Mouse (Mus musculus): Measurements from ENCODE around the gene Nkap. TPM values are rescaled to one million over a fixed set of nuclear protein-coding genes. Genes with fewer than 3 reads are reported as not detected.
"Not testable (repeated sequence)": the region's sequence is repeated elsewhere in the genome, so short reads cannot be mapped to it uniquely, and the experiment has no call there.

Nkap gene
- polyA plus RNA-seq, 1 experiment from 2014 or later, result 14.3 TPM

GRCm38 (mm10) chrX:37163115-37163514, 36.5 kb downstream of the Nkap start:
- H3K4me3 ChIP-seq, result no peak overlapping the region
- no peaks in the 10 kb centered on the region for H3K36me3 ChIP-seq
- H3K4me2 ChIP-seq, result no peak overlapping the region
- no peaks in the 10 kb centered on the region for H3K4me1 ChIP-seq
- WGBS, result 70% methylated on average over 18 of the region's 18 CpGs
- no peak overlapping the region for H3K27ac ChIP-seq
- no peaks in the 10 kb centered on the region for H3K27me3 ChIP-seq
- H3K9me3 ChIP-seq, result no peaks in the 10 kb centered on the region
- H3K9ac ChIP-seq, result no peak overlapping the region
- no peak for ATAC-seq (ENCODE audit: borderline replicate concordance, extremely low read depth, low FRiP score, low TSS enrichment)

DNA sequence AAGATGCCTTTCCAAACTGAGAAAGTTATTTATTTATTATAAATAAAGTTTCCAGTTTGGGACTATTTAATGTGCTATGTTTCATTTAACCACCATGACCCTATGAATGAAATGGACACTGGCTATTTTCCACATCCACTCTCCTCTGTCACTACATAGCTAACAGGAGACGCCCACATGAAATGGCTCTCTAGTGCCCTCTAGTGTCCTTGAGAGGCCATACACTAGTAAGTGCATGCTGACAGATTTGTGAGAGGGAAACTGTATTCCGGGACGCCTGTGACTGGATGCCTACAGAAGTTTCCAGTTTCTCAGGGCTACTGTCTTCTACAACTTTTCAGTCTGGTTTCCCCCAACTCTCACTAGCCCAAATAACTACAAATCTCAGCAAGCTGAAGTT, 40.5 kb downstream of the Nkap start:
- Histone ChIP-seq H3K27me3 (no peaks in the 10 kb centered on the region), H3K4me2 (no peak overlapping the region), H3K4me3 (no peak overlapping the region), H3K36me3 (no peaks in the 10 kb centered on the region), H3K9ac (no peak overlapping the region), H3K4me1 (no peaks in the 10 kb centered on the region), H3K9me3 (no peaks in the 10 kb centered on the region), H3K27ac (no peak overlapping the region)
- ATAC-seq (ENCODE audit: borderline replicate concordance, extremely low read depth, low FRiP score, low TSS enrichment), result no peak
- WGBS, result 23% methylated on average over 3 of the region's 3 CpGs

GRCm38 (mm10) chrX:37168742-37169141, 42.1 kb downstream of the Nkap start, which contains the start of gene Akap14:
Akap14 (minus strand) TSS chrX:37168842.
- no peaks in the 10 kb centered on the region for H3K4me1 ChIP-seq
- H3K9me3 ChIP-seq, result no peaks in the 10 kb centered on the region
- H3K4me2 ChIP-seq, result no peak within 1 kb of the TSS
- ATAC-seq (ENCODE audit: borderline replicate concordance, extremely low read depth, low FRiP score, low TSS enrichment), result no peak
- H3K27ac ChIP-seq, result no peak within 1 kb of the TSS
- H3K36me3 ChIP-seq, result no peaks in the 10 kb centered on the region
- no peak within 1 kb of the TSS for H3K9ac ChIP-seq
- WGBS, result 44% methylated on average over 5 of the region's 5 CpGs
- no peaks in the 10 kb centered on the region for H3K27me3 ChIP-seq
- no peak within 1 kb of the TSS for H3K4me3 ChIP-seq

GRCm38 (mm10) chrX:37184401-37184800, 57.8 kb downstream of the Nkap start:
- 46% methylated on average over 8 of the region's 8 CpGs for WGBS
- H3K9me3 ChIP-seq; H3K9ac ChIP-seq; ATAC-seq (ENCODE audit: borderline replicate concordance, extremely low read depth, low FRiP score, low TSS enrichment); H3K4me1 ChIP-seq; H3K36me3 ChIP-seq; H3K27ac ChIP-seq; H3K4me3 ChIP-seq; H3K27me3 ChIP-seq: not testable (repeated sequence)
- H3K4me2 ChIP-seq, result peak overlapping the region; percentile 38

DNA sequence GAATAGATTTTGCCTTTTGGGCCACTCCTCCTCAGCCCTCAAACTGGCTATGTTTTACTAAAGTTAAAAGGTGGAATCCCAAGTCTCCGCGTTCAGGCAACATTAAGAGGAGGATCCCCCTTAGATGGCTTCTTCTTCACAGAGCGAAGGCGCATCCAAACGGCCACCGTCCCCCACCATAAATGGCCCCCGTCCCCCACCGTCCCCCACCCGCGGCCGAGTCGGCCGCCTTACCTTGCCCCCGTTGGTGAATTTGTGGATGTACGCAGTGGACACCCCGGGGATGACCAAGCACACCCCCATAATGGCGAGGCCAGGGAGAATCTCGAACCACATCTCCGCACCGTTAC, 64.1 kb downstream of the Nkap start:
- Histone ChIP-seq H3K27me3 (no peaks in the 10 kb centered on the region), H3K4me2 (peak overlapping the region; percentile 63), H3K4me1 (no peaks in the 10 kb centered on the region), H3K9ac (peak overlapping the region; percentile 42), H3K36me3 (no peaks in the 10 kb centered on the region), H3K4me3 (peak overlapping the region; percentile 58), H3K9me3 (no peaks in the 10 kb centered on the region), H3K27ac (no peak overlapping the region)
- no peak for ATAC-seq (ENCODE audit: borderline replicate concordance, extremely low read depth, low FRiP score, low TSS enrichment)
- WGBS, result 14% methylated on average over 20 of the region's 20 CpGs

DNA sequence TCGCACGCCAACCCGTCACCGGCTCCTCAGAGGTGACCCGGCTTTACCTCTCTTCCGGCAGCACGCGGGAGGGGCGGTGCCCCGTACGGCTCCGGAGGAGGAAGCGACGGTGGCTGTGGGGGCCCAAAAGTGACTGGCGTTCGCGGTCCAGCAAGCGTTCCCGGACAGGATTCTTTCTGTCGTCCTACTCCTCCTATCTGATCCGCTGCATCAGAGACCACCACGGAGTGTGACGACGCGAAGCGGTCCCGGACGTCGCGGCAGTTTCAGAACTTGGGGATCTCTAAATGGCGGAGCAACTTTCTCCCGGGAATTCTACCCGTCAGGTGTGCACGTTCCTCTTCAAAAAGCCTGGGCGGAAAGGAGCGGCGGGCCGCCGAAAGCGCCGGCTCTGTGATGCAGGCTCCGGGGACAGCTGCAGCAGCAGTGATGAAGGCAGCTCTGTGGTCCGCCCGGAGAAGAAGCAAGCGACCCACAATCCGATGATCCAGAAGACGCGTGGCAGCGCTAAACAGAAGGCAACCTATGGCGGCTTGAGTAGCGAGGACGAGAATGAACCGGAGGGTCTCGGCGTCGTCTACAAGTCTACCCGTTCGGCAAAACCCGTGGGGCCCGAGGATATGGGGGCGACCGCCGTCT, 64.6 kb downstream of the Nkap start, which contains the start of the genes Ndufa1 and Rnf113a1:
TSS of gene Ndufa1 (minus strand) at position 59 of the 639 bp plus-strand sequence.
TSS of gene Rnf113a1 (plus strand) at position 141 of the 639 bp plus-strand sequence.
- WGBS, result 16% methylated on average over 63 of the region's 63 CpGs
- Histone ChIP-seq H3K4me1 (no peaks in the 10 kb centered on the region), H3K36me3 (no peaks in the 10 kb centered on the region), H3K4me2 (peak within 1 kb of the TSS; percentile 63), H3K4me3 (peak within 1 kb of the TSS; percentile 58), H3K9ac (peak within 1 kb of the TSS; percentile 55), H3K27ac (0 out of 2 replicates have a peak within 1 kb of the TSS, but pooled peaks have one; percentile 33), H3K9me3 (no peaks in the 10 kb centered on the region), H3K27me3 (no peaks in the 10 kb centered on the region)
- peak; percentile 89 for ATAC-seq (ENCODE audit: borderline replicate concordance, extremely low read depth, low FRiP score, low TSS enrichment)

DNA sequence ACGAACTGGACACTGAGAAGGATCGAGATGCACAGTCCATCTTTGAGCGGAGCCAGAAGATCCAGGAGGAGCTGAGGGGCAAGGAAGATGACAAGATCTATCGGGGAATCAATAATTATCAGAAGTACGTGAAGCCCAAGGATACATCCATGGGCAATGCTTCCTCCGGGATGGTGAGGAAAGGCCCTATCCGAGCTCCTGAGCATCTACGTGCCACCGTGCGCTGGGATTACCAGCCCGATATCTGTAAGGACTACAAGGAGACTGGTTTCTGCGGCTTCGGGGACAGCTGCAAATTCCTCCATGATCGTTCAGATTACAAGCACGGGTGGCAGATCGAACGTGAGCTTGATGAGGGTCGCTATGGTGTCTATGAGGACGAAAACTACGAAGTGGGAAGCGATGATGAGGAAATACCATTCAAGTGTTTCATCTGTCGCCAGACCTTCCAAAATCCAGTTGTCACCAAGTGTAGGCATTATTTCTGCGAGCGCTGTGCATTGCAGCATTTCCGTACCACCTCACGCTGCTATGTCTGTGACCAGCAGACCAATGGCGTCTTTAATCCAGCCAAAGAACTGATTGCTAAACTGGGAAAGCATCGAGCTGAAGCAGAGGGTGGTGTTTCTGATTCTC, 65.3 kb downstream of the Nkap start:
- ATAC-seq (ENCODE audit: borderline replicate concordance, extremely low read depth, low FRiP score, low TSS enrichment), result 0 out of 2 replicates have a peak, but pooled peaks have one; percentile 1
- H3K4me1 ChIP-seq, result no peaks in the 10 kb centered on the region

DNA sequence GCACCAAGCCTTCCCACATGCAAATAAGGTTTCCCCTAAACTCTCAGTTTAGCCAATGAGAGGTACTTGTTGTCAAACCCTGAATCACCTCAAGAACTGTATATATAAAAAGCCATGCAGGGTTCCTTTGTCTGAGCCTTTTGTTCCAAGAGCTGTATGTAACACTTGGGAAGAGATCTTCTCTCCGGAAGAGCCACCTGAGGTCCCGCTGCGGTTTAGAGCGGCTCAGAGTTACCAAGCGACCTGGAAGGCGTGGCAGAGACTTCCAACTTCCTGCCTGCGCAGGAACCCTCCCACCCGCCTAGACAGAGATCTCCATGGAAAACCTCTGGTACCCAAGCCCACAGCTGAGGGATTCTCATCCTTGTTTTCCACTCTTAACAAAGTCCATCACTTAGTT, 72.1 kb downstream of the Nkap start:
- H3K4me2 ChIP-seq, result no peak overlapping the region
- no peak overlapping the region for H3K9ac ChIP-seq
- H3K36me3 ChIP-seq, result no peaks in the 10 kb centered on the region
- H3K27me3 ChIP-seq, result no peaks in the 10 kb centered on the region
- no peak for ATAC-seq (ENCODE audit: borderline replicate concordance, extremely low read depth, low FRiP score, low TSS enrichment)
- H3K4me1 ChIP-seq, result no peaks in the 10 kb centered on the region
- no peak overlapping the region for H3K27ac ChIP-seq
- H3K9me3 ChIP-seq, result no peaks in the 10 kb centered on the region
- H3K4me3 ChIP-seq, result no peak overlapping the region
- WGBS, result 51% methylated on average over 8 of the region's 8 CpGs

More for the DNA sequence above, 65.3 kb downstream of the Nkap start:
- H3K27me3 ChIP-seq, result no peaks in the 10 kb centered on the region
- H3K9ac ChIP-seq, result peak overlapping the region; percentile 55
- H3K36me3 ChIP-seq, result no peaks in the 10 kb centered on the region
- H3K27ac ChIP-seq, result no peak overlapping the region
- 25% methylated on average over 28 of the region's 28 CpGs for WGBS
- no peaks in the 10 kb centered on the region for H3K9me3 ChIP-seq
- peak overlapping the region; percentile 63 for H3K4me2 ChIP-seq
- H3K4me3 ChIP-seq, result peak overlapping the region; percentile 58

Other genes with a start within 250 kb of the Nkap start
- 1.4 and 1.5 TPM in 2 replicates for gene Nkrf, start 223.9 kb upstream of the Nkap start, polyA plus RNA-seq (2015; fragmentation: Nextera tagmentation; extraction: Ambion mirVana)
- 17.7 and 20.1 TPM in 2 replicates for gene Sept6, start 135.0 kb upstream of the Nkap start, polyA plus RNA-seq (2015; fragmentation: Nextera tagmentation; extraction: Ambion mirVana)
- gene Sowahd, start 78.0 kb upstream of the Nkap start, polyA plus RNA-seq (2015; fragmentation: Nextera tagmentation; extraction: Ambion mirVana), result not detected in 2 replicates
- 509 and 532 TPM in 2 replicates for gene Rpl39, start 41.4 kb upstream of the Nkap start, polyA plus RNA-seq (2015; fragmentation: Nextera tagmentation; extraction: Ambion mirVana)
- 18.7 and 20.7 TPM in 2 replicates for gene Upf3b, start 16.5 kb upstream of the Nkap start, polyA plus RNA-seq (2015; fragmentation: Nextera tagmentation; extraction: Ambion mirVana)
- gene Akap14, start 42.0 kb downstream of the Nkap start, polyA plus RNA-seq (2015; fragmentation: Nextera tagmentation; extraction: Ambion mirVana), result 0.31 and 0.64 TPM in 2 replicates
- gene Ndufa1, start 64.4 kb downstream of the Nkap start, polyA plus RNA-seq (2015; fragmentation: Nextera tagmentation; extraction: Ambion mirVana), result 399 and 410 TPM in 2 replicates
- 8.4 and 9.1 TPM in 2 replicates for gene Rnf113a1, start 64.5 kb downstream of the Nkap start, polyA plus RNA-seq (2015; fragmentation: Nextera tagmentation; extraction: Ambion mirVana)
- gene Gm9, start 84.2 kb downstream of the Nkap start, polyA plus RNA-seq (2015; fragmentation: Nextera tagmentation; extraction: Ambion mirVana), result not detected in 2 replicates
- gene Rhox1, start 95.5 kb downstream of the Nkap start, polyA plus RNA-seq (2015; fragmentation: Nextera tagmentation; extraction: Ambion mirVana), result not detected in 2 replicates
- gene Rhox2a, start 118.2 kb downstream of the Nkap start, polyA plus RNA-seq (2015; fragmentation: Nextera tagmentation; extraction: Ambion mirVana), result not detected in 2 replicates
- not detected in 2 replicates for gene Rhox3a, start 123.1 kb downstream of the Nkap start, polyA plus RNA-seq (2015; fragmentation: Nextera tagmentation; extraction: Ambion mirVana)
- not detected in 2 replicates for gene Rhox4a, start 138.5 kb downstream of the Nkap start, polyA plus RNA-seq (2015; fragmentation: Nextera tagmentation; extraction: Ambion mirVana)